Mouse (Mus musculus): ENCODE measurements around the gene Gm14137. TPM values are rescaled to one million over a fixed set of nuclear protein-coding genes. Genes with fewer than 3 reads are reported as not detected.

Gene Gm14137
- polyA plus RNA-seq, 1 experiment from 2014 or later = 0.40 TPM

GRCm38 (mm10) chr2:119182914-119183313, 8.6 kb downstream of the Gm14137 start:
- H3K9me3 ChIP-seq (ENCODE audit: control insufficient read depth, low read length) = no peaks in the 10 kb centered on the region
- H3K27ac ChIP-seq (ENCODE audit: low read length) = no peak overlapping the region
- no peaks in the 10 kb centered on the region for H3K4me1 ChIP-seq (replicated peaks; ENCODE audit: control insufficient read depth, insufficient read depth, low read length)
- H3K4me2 ChIP-seq (ENCODE audit: low read depth, low read length) = no peak overlapping the region
- H3K9ac ChIP-seq (ENCODE audit: low read length) = no peak overlapping the region
- H3K4me3 ChIP-seq (ENCODE audit: low read length) = no peak overlapping the region
- H3K36me3 ChIP-seq (ENCODE audit: control insufficient read depth, insufficient read depth, low read length) = peaks cover 14% of the 10 kb centered on the region
- WGBS = 87% methylated on average over 7 of the region's 7 CpGs
- no peaks in the 10 kb centered on the region for H3K27me3 ChIP-seq (ENCODE audit: control insufficient read depth, insufficient read depth, low read depth, low read length)
- ATAC-seq (ENCODE audit: low read depth) = no peak

GRCm38 (mm10) chr2:119189029-119189710, 14.9 kb downstream of the Gm14137 start:
- Histone ChIP-seq H3K9me3 (ENCODE audit: control insufficient read depth, low read length) (no peaks in the 10 kb centered on the region), H3K4me1 (replicated peaks; ENCODE audit: control insufficient read depth, insufficient read depth, low read length) (peaks cover 3% of the 10 kb centered on the region), H3K36me3 (ENCODE audit: control insufficient read depth, insufficient read depth, low read length) (no peaks in the 10 kb centered on the region), H3K4me2 (ENCODE audit: low read depth, low read length) (peak overlapping the region; percentile 64), H3K9ac (ENCODE audit: low read length) (peak overlapping the region; percentile 12; the same call in 1 of the 2 replicates), H3K4me3 (ENCODE audit: low read length) (peak overlapping the region; percentile 41), H3K27me3 (ENCODE audit: control insufficient read depth, insufficient read depth, low read depth, low read length) (no peaks in the 10 kb centered on the region), H3K27ac (ENCODE audit: low read length) (no peak overlapping the region)
- 6% methylated on average over 15 of the region's 15 CpGs for WGBS
- peak; percentile 85 for ATAC-seq (ENCODE audit: low read depth)

GRCm38 (mm10) chr2:119190969-119191368, 16.7 kb downstream of the Gm14137 start:
- peak; percentile 65; the same call in 1 of the 2 replicates for ATAC-seq (ENCODE audit: low read depth)
- Histone ChIP-seq H3K36me3 (ENCODE audit: control insufficient read depth, insufficient read depth, low read length) (no peaks in the 10 kb centered on the region), H3K4me2 (ENCODE audit: low read depth, low read length) (no peak overlapping the region), H3K4me3 (ENCODE audit: low read length) (no peak overlapping the region), H3K9ac (ENCODE audit: low read length) (no peak overlapping the region), H3K4me1 (replicated peaks; ENCODE audit: control insufficient read depth, insufficient read depth, low read length) (peaks cover 3% of the 10 kb centered on the region), H3K27ac (ENCODE audit: low read length) (peak overlapping the region; percentile 39), H3K27me3 (ENCODE audit: control insufficient read depth, insufficient read depth, low read depth, low read length) (no peaks in the 10 kb centered on the region), H3K9me3 (ENCODE audit: control insufficient read depth, low read length) (no peaks in the 10 kb centered on the region)
- 67% methylated on average over 5 of the region's 5 CpGs for WGBS

- WGBS = 91% methylated on average over 5 of the region's 5 CpGs
- no peak overlapping the region for H3K9ac ChIP-seq (ENCODE audit: low read length)
- H3K27me3 ChIP-seq (ENCODE audit: control insufficient read depth, insufficient read depth, low read depth, low read length) = no peaks in the 10 kb centered on the region
- no peak for ATAC-seq (ENCODE audit: low read depth)
- H3K4me1 ChIP-seq (replicated peaks; ENCODE audit: control insufficient read depth, insufficient read depth, low read length) = peaks cover 2% of the 10 kb centered on the region
- no peaks in the 10 kb centered on the region for H3K36me3 ChIP-seq (ENCODE audit: control insufficient read depth, insufficient read depth, low read length)
- H3K4me2 ChIP-seq (ENCODE audit: low read depth, low read length) = no peak overlapping the region
- no peak overlapping the region for H3K27ac ChIP-seq (ENCODE audit: low read length)
- no peak overlapping the region for H3K4me3 ChIP-seq (ENCODE audit: low read length)
- no peaks in the 10 kb centered on the region for H3K9me3 ChIP-seq (ENCODE audit: control insufficient read depth, low read length)
These were observed 19.8 kb downstream of the Gm14137 start for GRCm38 (mm10) chr2:119194140-119194539.

- H3K9ac ChIP-seq (ENCODE audit: low read length) = no peak overlapping the region
- WGBS = 41% methylated on average over 4 of the region's 4 CpGs
These were observed 22.2 kb downstream of the Gm14137 start for GRCm38 (mm10) chr2:119196316-119197108.

GRCm38 (mm10) chr2:119197493-119197892, 23.2 kb downstream of the Gm14137 start:
- WGBS = 63% methylated on average over 1 of the region's 1 CpGs
- H3K9me3 ChIP-seq (ENCODE audit: control insufficient read depth, low read length) = no peaks in the 10 kb centered on the region
- peaks cover under 1% of the 10 kb centered on the region for H3K4me1 ChIP-seq (replicated peaks; ENCODE audit: control insufficient read depth, insufficient read depth, low read length)
- H3K36me3 ChIP-seq (ENCODE audit: control insufficient read depth, insufficient read depth, low read length) = no peaks in the 10 kb centered on the region
- H3K27me3 ChIP-seq (ENCODE audit: control insufficient read depth, insufficient read depth, low read depth, low read length) = no peaks in the 10 kb centered on the region
- no peak overlapping the region for H3K4me2 ChIP-seq (ENCODE audit: low read depth, low read length)
- no peak overlapping the region for H3K27ac ChIP-seq (ENCODE audit: low read length)
- H3K4me3 ChIP-seq (ENCODE audit: low read length) = no peak overlapping the region
- ATAC-seq (ENCODE audit: low read depth) = no peak
- no peak overlapping the region for H3K9ac ChIP-seq (ENCODE audit: low read length)

More at GRCm38 (mm10) chr2:119196316-119197108, 22.2 kb downstream of the Gm14137 start:
- no peaks in the 10 kb centered on the region for H3K9me3 ChIP-seq (ENCODE audit: control insufficient read depth, low read length)
- no peak overlapping the region for H3K27ac ChIP-seq (ENCODE audit: low read length)
- ATAC-seq (ENCODE audit: low read depth) = 0 out of 2 replicates have a peak, but pooled peaks have one; percentile 31
- H3K36me3 ChIP-seq (ENCODE audit: control insufficient read depth, insufficient read depth, low read length) = no peaks in the 10 kb centered on the region
- H3K4me1 ChIP-seq (replicated peaks; ENCODE audit: control insufficient read depth, insufficient read depth, low read length) = no peaks in the 10 kb centered on the region; the same call in 1 of the 2 replicates
- no peak overlapping the region for H3K4me3 ChIP-seq (ENCODE audit: low read length)
- H3K4me2 ChIP-seq (ENCODE audit: low read depth, low read length) = no peak overlapping the region
- no peaks in the 10 kb centered on the region for H3K27me3 ChIP-seq (ENCODE audit: control insufficient read depth, insufficient read depth, low read depth, low read length)

GRCm38 (mm10) chr2:119198049-119198448, 23.7 kb downstream of the Gm14137 start:
- Histone ChIP-seq H3K36me3 (ENCODE audit: control insufficient read depth, insufficient read depth, low read length) (no peaks in the 10 kb centered on the region), H3K4me1 (replicated peaks; ENCODE audit: control insufficient read depth, insufficient read depth, low read length) (peaks cover 6% of the 10 kb centered on the region), H3K27ac (ENCODE audit: low read length) (no peak overlapping the region), H3K9ac (ENCODE audit: low read length) (no peak overlapping the region), H3K27me3 (ENCODE audit: control insufficient read depth, insufficient read depth, low read depth, low read length) (no peaks in the 10 kb centered on the region), H3K4me3 (ENCODE audit: low read length) (no peak overlapping the region), H3K9me3 (ENCODE audit: control insufficient read depth, low read length) (no peaks in the 10 kb centered on the region), H3K4me2 (ENCODE audit: low read depth, low read length) (no peak overlapping the region)
- ATAC-seq (ENCODE audit: low read depth) = no peak
- WGBS = 39% methylated on average over 1 of the region's 1 CpGs

- ATAC-seq (ENCODE audit: low read depth) = no peak
- Histone ChIP-seq H3K9me3 (ENCODE audit: control insufficient read depth, low read length) (no peaks in the 10 kb centered on the region), H3K4me3 (ENCODE audit: low read length) (no peak overlapping the region), H3K27ac (ENCODE audit: low read length) (no peak overlapping the region), H3K4me1 (replicated peaks; ENCODE audit: control insufficient read depth, insufficient read depth, low read length) (peaks cover 11% of the 10 kb centered on the region), H3K27me3 (ENCODE audit: control insufficient read depth, insufficient read depth, low read depth, low read length) (no peaks in the 10 kb centered on the region), H3K36me3 (ENCODE audit: control insufficient read depth, insufficient read depth, low read length) (no peaks in the 10 kb centered on the region), H3K4me2 (ENCODE audit: low read depth, low read length) (no peak overlapping the region), H3K9ac (ENCODE audit: low read length) (no peak overlapping the region)
- WGBS = 63% methylated on average over 3 of the region's 3 CpGs
These were observed 24.6 kb downstream of the Gm14137 start for GRCm38 (mm10) chr2:119198934-119199333.

- H3K4me3 ChIP-seq (ENCODE audit: low read length) = no peak overlapping the region
- 37% methylated on average over 5 of the region's 5 CpGs for WGBS
- 0 out of 2 replicates have a peak, but pooled peaks have one; percentile 40 for ATAC-seq (ENCODE audit: low read depth)
- no peak overlapping the region for H3K9ac ChIP-seq (ENCODE audit: low read length)
- no peaks in the 10 kb centered on the region for H3K9me3 ChIP-seq (ENCODE audit: control insufficient read depth, low read length)
- no peaks in the 10 kb centered on the region for H3K27me3 ChIP-seq (ENCODE audit: control insufficient read depth, insufficient read depth, low read depth, low read length)
- H3K36me3 ChIP-seq (ENCODE audit: control insufficient read depth, insufficient read depth, low read length) = no peaks in the 10 kb centered on the region
- H3K27ac ChIP-seq (ENCODE audit: low read length) = 0 out of 2 replicates have a peak overlapping the region, but pooled peaks have one; percentile 34
- H3K4me2 ChIP-seq (ENCODE audit: low read depth, low read length) = no peak overlapping the region
- peaks cover 14% of the 10 kb centered on the region for H3K4me1 ChIP-seq (replicated peaks; ENCODE audit: control insufficient read depth, insufficient read depth, low read length)
These were observed 28.7 kb downstream of the Gm14137 start for GRCm38 (mm10) chr2:119202914-119203453.

Data from lung, embryonic 16.5 days (tissue).